Mouse (Mus musculus): ENCODE results near the gene H2-Q4. TPM values are rescaled to one million over a fixed set of nuclear protein-coding genes. Genes with fewer than 3 reads are reported as not detected.
"Not testable (repeated sequence)": the region's sequence is repeated elsewhere in the genome, so short reads cannot be mapped to it uniquely, and the experiment has no call there.

H2-Q4 gene
- polyA plus RNA-seq (2014; fragmentation: Nextera tagmentation; extraction: Ambion mirVana): 0.18 and 0.80 TPM in 2 replicates

DNA sequence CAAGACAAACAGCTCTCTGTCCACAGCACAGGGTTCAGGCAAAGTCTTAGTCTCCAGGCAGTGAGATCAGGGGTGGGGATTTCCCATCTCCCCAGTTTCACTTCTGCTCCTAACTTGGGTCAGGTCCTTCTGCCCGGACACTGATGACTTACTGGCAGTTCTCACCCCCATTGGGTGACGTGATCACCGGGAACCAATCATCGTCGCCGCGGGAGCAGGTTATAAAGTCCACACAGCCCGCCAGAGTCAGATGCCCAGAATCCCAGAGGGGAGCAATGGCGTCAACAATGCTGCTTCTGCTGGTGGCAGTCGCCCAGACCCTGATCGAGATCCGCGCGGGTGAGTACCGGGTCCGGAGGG lies at the start of gene H2-Q4:
H2-Q4 (plus strand) TSS at position 249 of the 360 bp plus-strand sequence.
- ATAC-seq (ENCODE audit: low FRiP score, low TSS enrichment) (peak; percentile 55; the same call in 1 of the 2 replicates), DNase-seq (peak; percentile 82)
- Histone ChIP-seq H3K9me3 (ENCODE audit: control insufficient read depth, low read length) (no peaks in the 10 kb centered on the region; the same call in 1 of the 2 replicates), H3K4me3 (replicated peaks; ENCODE audit: low read depth, low read length) (peak within 1 kb of the TSS; percentile 47), H3K9ac (replicated peaks; ENCODE audit: low read length) (peak within 1 kb of the TSS; percentile 46), H3K27me3 (ENCODE audit: control insufficient read depth, insufficient read depth, low read length) (peaks cover 11% of the 10 kb centered on the region; the same call in 1 of the 2 replicates), H3K27ac (replicated peaks; ENCODE audit: low read depth, low read length) (no peak within 1 kb of the TSS), H3K36me3 (ENCODE audit: control insufficient read depth, insufficient read depth, low read length) (no peaks in the 10 kb centered on the region), H3K4me1 (ENCODE audit: control insufficient read depth, insufficient read depth, low read length) (0 out of 2 replicates have a peak, but pooled peaks cover 8% of the 10 kb centered on the region), H3K4me2 (ENCODE audit: low read length) (peak within 1 kb of the TSS; percentile 89)
- WGBS: 1% methylated on average over 16 of the region's 16 CpGs

GRCm38 (mm10) chr17:35329714-35330113 lies 49.7 kb upstream of the H2-Q4 start:
- not testable (repeated sequence) for H3K9ac ChIP-seq (replicated peaks; ENCODE audit: low read length); H3K27ac ChIP-seq (replicated peaks; ENCODE audit: low read depth, low read length); H3K4me2 ChIP-seq (ENCODE audit: low read length); H3K4me1 ChIP-seq (ENCODE audit: control insufficient read depth, insufficient read depth, low read length); DNase-seq; H3K36me3 ChIP-seq (ENCODE audit: control insufficient read depth, insufficient read depth, low read length); ATAC-seq (ENCODE audit: low FRiP score, low TSS enrichment); H3K4me3 ChIP-seq (replicated peaks; ENCODE audit: low read depth, low read length); H3K9me3 ChIP-seq (ENCODE audit: control insufficient read depth, low read length); H3K27me3 ChIP-seq (ENCODE audit: control insufficient read depth, insufficient read depth, low read length)
- 58% methylated on average over 3 of the region's 3 CpGs for WGBS

- not testable (repeated sequence) for H3K9ac ChIP-seq (replicated peaks; ENCODE audit: low read length); H3K36me3 ChIP-seq (ENCODE audit: control insufficient read depth, insufficient read depth, low read length); H3K9me3 ChIP-seq (ENCODE audit: control insufficient read depth, low read length); H3K4me3 ChIP-seq (replicated peaks; ENCODE audit: low read depth, low read length); ATAC-seq (ENCODE audit: low FRiP score, low TSS enrichment); DNase-seq; H3K4me2 ChIP-seq (ENCODE audit: low read length); H3K27ac ChIP-seq (replicated peaks; ENCODE audit: low read depth, low read length); H3K27me3 ChIP-seq (ENCODE audit: control insufficient read depth, insufficient read depth, low read length); H3K4me1 ChIP-seq (ENCODE audit: control insufficient read depth, insufficient read depth, low read length)
- 75% methylated on average over 6 of the region's 6 CpGs for WGBS
Measured at GRCm38 (mm10) chr17:35331546-35331945, 47.9 kb upstream of the H2-Q4 start.

DNA sequence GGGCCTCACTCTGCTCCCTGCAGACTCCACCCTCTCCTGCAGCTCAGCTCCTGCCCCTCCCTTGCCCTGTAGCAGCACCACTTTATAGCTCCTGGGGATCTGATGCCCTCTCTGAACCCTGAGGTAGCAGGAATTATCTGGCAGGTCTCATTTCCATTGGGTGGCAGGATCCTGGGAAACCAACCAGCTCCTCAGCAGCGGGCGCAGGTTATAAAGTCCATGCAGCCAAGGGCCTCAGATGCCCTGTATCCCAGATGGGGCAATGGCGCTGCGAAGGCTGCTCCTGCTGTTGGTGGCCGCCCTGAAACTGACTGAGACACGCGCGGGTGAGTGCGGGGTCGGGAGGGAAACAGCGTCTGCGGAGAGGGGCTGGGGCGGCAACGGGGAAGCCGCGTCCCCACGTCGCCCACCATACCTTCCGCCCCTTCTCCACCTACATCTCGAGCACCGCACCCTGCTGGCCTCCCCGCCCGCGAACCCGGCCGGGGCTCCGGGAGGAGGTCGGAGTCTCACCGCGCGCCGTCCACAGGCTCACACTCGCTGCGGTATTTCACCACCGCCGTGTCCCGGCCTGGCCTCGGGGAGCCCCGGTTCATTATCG lies 37.2 kb upstream of the H2-Q4 start, which contains the start of gene H2-Q2:
H2-Q2 (plus strand) TSS at position 172 of the 601 bp plus-strand sequence.
- Histone ChIP-seq H3K4me3 (replicated peaks; ENCODE audit: low read depth, low read length) (peak within 1 kb of the TSS; percentile 43), H3K27ac (replicated peaks; ENCODE audit: low read depth, low read length) (no peak within 1 kb of the TSS), H3K27me3 (ENCODE audit: control insufficient read depth, insufficient read depth, low read length) (peaks cover 29% of the 10 kb centered on the region), H3K36me3 (ENCODE audit: control insufficient read depth, insufficient read depth, low read length) (no peaks in the 10 kb centered on the region), H3K9ac (replicated peaks; ENCODE audit: low read length) (peak within 1 kb of the TSS; percentile 40), H3K4me2 (ENCODE audit: low read length) (peak within 1 kb of the TSS; percentile 71), H3K4me1 (ENCODE audit: control insufficient read depth, insufficient read depth, low read length) (peaks cover 3% of the 10 kb centered on the region; the same call in 1 of the 2 replicates), H3K9me3 (ENCODE audit: control insufficient read depth, low read length) (no peaks in the 10 kb centered on the region)
- no peak for ATAC-seq (ENCODE audit: low FRiP score, low TSS enrichment)
- WGBS: under 1% methylated on average over 40 of the region's 40 CpGs
- peak; percentile 46 for DNase-seq

GRCm38 (mm10) chr17:35342711-35343476 lies 36.5 kb upstream of the H2-Q4 start:
- Histone ChIP-seq H3K4me2 (ENCODE audit: low read length) (peak overlapping the region; percentile 71), H3K9ac (replicated peaks; ENCODE audit: low read length) (peak overlapping the region; percentile 40), H3K4me1 (ENCODE audit: control insufficient read depth, insufficient read depth, low read length) (peaks cover 3% of the 10 kb centered on the region; the same call in 1 of the 2 replicates), H3K27ac (replicated peaks; ENCODE audit: low read depth, low read length) (no peak overlapping the region), H3K4me3 (replicated peaks; ENCODE audit: low read depth, low read length) (peak overlapping the region; percentile 43), H3K9me3 (ENCODE audit: control insufficient read depth, low read length) (no peaks in the 10 kb centered on the region), H3K27me3 (ENCODE audit: control insufficient read depth, insufficient read depth, low read length) (peaks cover 29% of the 10 kb centered on the region), H3K36me3 (ENCODE audit: control insufficient read depth, insufficient read depth, low read length) (no peaks in the 10 kb centered on the region)
- ATAC-seq (ENCODE audit: low FRiP score, low TSS enrichment): no peak
- WGBS: 4% methylated on average over 46 of the region's 46 CpGs
- peak; percentile 7 for DNase-seq

DNA sequence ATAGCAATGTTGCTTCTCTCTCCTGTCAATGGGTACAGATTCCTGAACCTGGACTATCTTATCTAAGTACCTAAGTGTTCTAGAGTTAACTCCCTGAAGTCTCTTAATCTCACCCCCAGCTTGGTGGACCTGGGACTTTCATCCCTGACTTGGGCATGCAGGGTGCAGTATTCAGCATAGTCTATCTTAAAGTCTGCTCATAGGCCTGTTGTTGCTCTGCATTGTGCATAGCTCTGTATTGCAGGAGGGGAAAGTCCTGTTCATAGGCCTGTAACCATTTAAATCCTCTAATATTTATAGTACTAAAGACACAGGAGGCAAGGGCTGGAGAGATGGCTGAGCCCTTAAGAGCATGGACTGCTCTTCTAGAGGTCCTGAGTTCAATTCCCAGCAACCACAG lies 31.8 kb upstream of the H2-Q4 start:
- not testable (repeated sequence) for H3K4me3 ChIP-seq (replicated peaks; ENCODE audit: low read depth, low read length)

GRCm38 (mm10) chr17:35353275-35353674 lies 26.1 kb upstream of the H2-Q4 start:
- H3K9ac ChIP-seq (replicated peaks; ENCODE audit: low read length); H3K27ac ChIP-seq (replicated peaks; ENCODE audit: low read depth, low read length); H3K36me3 ChIP-seq (ENCODE audit: control insufficient read depth, insufficient read depth, low read length); H3K9me3 ChIP-seq (ENCODE audit: control insufficient read depth, low read length); H3K4me3 ChIP-seq (replicated peaks; ENCODE audit: low read depth, low read length); H3K4me2 ChIP-seq (ENCODE audit: low read length); ATAC-seq (ENCODE audit: low FRiP score, low TSS enrichment); H3K27me3 ChIP-seq (ENCODE audit: control insufficient read depth, insufficient read depth, low read length); H3K4me1 ChIP-seq (ENCODE audit: control insufficient read depth, insufficient read depth, low read length); DNase-seq: not testable (repeated sequence)
- 77% methylated on average over 6 of the region's 6 CpGs for WGBS

More for the DNA sequence above, 31.8 kb upstream of the H2-Q4 start:
- not testable (repeated sequence) for H3K4me2 ChIP-seq (ENCODE audit: low read length); DNase-seq; H3K9me3 ChIP-seq (ENCODE audit: control insufficient read depth, low read length); H3K27ac ChIP-seq (replicated peaks; ENCODE audit: low read depth, low read length); H3K4me1 ChIP-seq (ENCODE audit: control insufficient read depth, insufficient read depth, low read length); H3K9ac ChIP-seq (replicated peaks; ENCODE audit: low read length); H3K36me3 ChIP-seq (ENCODE audit: control insufficient read depth, insufficient read depth, low read length); H3K27me3 ChIP-seq (ENCODE audit: control insufficient read depth, insufficient read depth, low read length); ATAC-seq (ENCODE audit: low FRiP score, low TSS enrichment)

- 77% methylated on average over 2 of the region's 2 CpGs for whole genome bisulfite sequencing
- no peak overlapping the region for H3K9ac ChIP-seq (replicated peaks; ENCODE audit: low read length)
- H3K27ac ChIP-seq (replicated peaks; ENCODE audit: low read depth, low read length): no peak overlapping the region
- peaks cover 2% of the 10 kb centered on the region; the same call in 1 of the 2 replicates for H3K4me1 ChIP-seq (ENCODE audit: control insufficient read depth, insufficient read depth, low read length)
- H3K4me2 ChIP-seq (ENCODE audit: low read length): no peak overlapping the region
- ATAC-seq (ENCODE audit: low FRiP score, low TSS enrichment) (no peak), DNase-seq (no peak)
- H3K4me3 ChIP-seq (replicated peaks; ENCODE audit: low read depth, low read length): no peak overlapping the region
- no peaks in the 10 kb centered on the region for H3K36me3 ChIP-seq (ENCODE audit: control insufficient read depth, insufficient read depth, low read length)
- peaks cover 4% of the 10 kb centered on the region; the same call in 1 of the 2 replicates for H3K27me3 ChIP-seq (ENCODE audit: control insufficient read depth, insufficient read depth, low read length)
- no peaks in the 10 kb centered on the region for H3K9me3 ChIP-seq (ENCODE audit: control insufficient read depth, low read length)
Measured at GRCm38 (mm10) chr17:35354071-35354470, 25.3 kb upstream of the H2-Q4 start.

Data from midbrain, embryonic 14.5 days (tissue).